Mouse (Mus musculus) testis, adult 10 weeks (tissue): Measurements from ENCODE around the gene Nr1h4. TPM values are rescaled to one million over a fixed set of nuclear protein-coding genes. Genes with fewer than 3 reads are reported as not detected.

Experiments
- polyA plus RNA-seq: library from polyadenylated mRNA; stranded (reverse); fragments of 350-450 nt; fragmentation: Illumina TruSeq; extraction: RNeasy Lipid Tissue Mini Kit (QIAGEN cat#74804); gene quantifications from one replicate; pipeline ENCODE4 v1.2.3, GENCODE M21; 2014; ENCODE audit warnings: low read depth, low replicate concordance

Nr1h4 gene
- 0.49 TPM for polyA plus RNA-seq

GRCm38 (mm10) chr10:89532929-89533727, at the start of gene Nr1h4:
TSS of gene Nr1h4 (minus strand) at chr10:89533585.

GRCm38 (mm10) chr10:89443623-89444151, 89.7 kb downstream of the Nr1h4 start, which contains the start of gene Gas2l3:
TSS of gene Gas2l3 (minus strand) at chr10:89443967.

Other genes with a start within 250 kb of the Nr1h4 start
- gene Ano4, start 188.8 kb downstream of the Nr1h4 start, polyA plus RNA-seq: 1.2 TPM
- 0.99 TPM for gene Gas2l3, start 89.6 kb downstream of the Nr1h4 start, polyA plus RNA-seq
- gene Slc17a8, start 87.7 kb upstream of the Nr1h4 start, polyA plus RNA-seq: 0.49 TPM
- 61.0 TPM for gene Scyl2, start 152.7 kb upstream of the Nr1h4 start, polyA plus RNA-seq
- 86.0 TPM for gene Actr6, start 198.7 kb upstream of the Nr1h4 start, polyA plus RNA-seq
- gene Uhrf1bp1l, start 211.4 kb upstream of the Nr1h4 start, polyA plus RNA-seq: 124 TPM